Mouse (Mus musculus) heart, embryonic 11.5 days (tissue): ENCODE data around the gene Cst11. TPM values are rescaled to one million over a fixed set of nuclear protein-coding genes. Genes with fewer than 3 reads are reported as not detected.

Experiments used
- ATAC-seq: fragments of 200-750 bp; cut with Nextera tagmentation; replicated peaks from 2 replicates; pipeline ENCODE4 v1.8.0; 2017; ENCODE audit warnings: moderate library complexity; ENCODE audit not compliant: insufficient number of reproducible peaks, low FRiP score, low TSS enrichment
- H3K27ac ChIP-seq: fragments of 300-500 bp; sonication (generic); 2 replicates; pipeline ENCODE4 v1.5.1; 2014; ENCODE audit warnings: mild to moderate bottlenecking, low read depth, low read length
- H3K27me3 ChIP-seq: fragments of 300-500 bp; sonication (generic); 2 replicates; pipeline ENCODE4 v1.6.1; 2014; ENCODE audit warnings: mild to moderate bottlenecking, low read length, mixed read lengths; ENCODE audit not compliant: control insufficient read depth, insufficient read depth
- H3K36me3 ChIP-seq: fragments of 300-500 bp; sonication (generic); 2 replicates; pipeline ENCODE4 v1.6.1; 2014; ENCODE audit warnings: mild to moderate bottlenecking, low read length, moderate library complexity, mixed read lengths; ENCODE audit not compliant: control insufficient read depth, insufficient read depth
- H3K4me1 ChIP-seq: fragments of 300-500 bp; sonication (generic); 2 replicates; pipeline ENCODE4 v1.6.1; 2014; ENCODE audit warnings: low read length; ENCODE audit not compliant: control insufficient read depth, insufficient read depth
- H3K4me2 ChIP-seq: fragments of 300-500 bp; sonication (generic); 2 replicates; pipeline ENCODE4 v1.6.1; 2014; ENCODE audit warnings: mild to moderate bottlenecking, moderate library complexity
- H3K4me3 ChIP-seq: fragments of 300-500 bp; sonication (generic); 2 replicates; pipeline ENCODE4 v1.5.1; 2014; ENCODE audit warnings: low read depth, low read length
- H3K9ac ChIP-seq: fragments of 300-500 bp; sonication (generic); 2 replicates; pipeline ENCODE4 v1.6.1; 2014; ENCODE audit warnings: mild to moderate bottlenecking, low read depth, low read length, moderate library complexity
- H3K9me3 ChIP-seq: fragments of 300-500 bp; sonication (generic); replicated peaks from 2 replicates; pipeline ENCODE4 v1.6.1; 2016; ENCODE audit warnings: low read length; ENCODE audit not compliant: control insufficient read depth
- WGBS: fragments of 180-500 bp; shearing (Covaris S2); extraction: QIAGEN DNeasy Blood & Tissue Kit; methylation state at CpG from one replicate; pipeline ENCODE4 v1.1.7; 2014; ENCODE audit not compliant: insufficient replicate concordance; 5-methylcytosine and 5-hydroxymethylcytosine counted together
- polyA plus RNA-seq: library from polyadenylated mRNA; unstranded; fragments of >200 nt; fragmentation: Nextera tagmentation; extraction: Ambion mirVana; gene quantifications from 2 replicates; pipeline ENCODE4 v1.2.1, GENCODE M21; 2014

Cst11 gene
- polyA plus RNA-seq, 1 experiment from 2014 or later = not detected

DNA sequence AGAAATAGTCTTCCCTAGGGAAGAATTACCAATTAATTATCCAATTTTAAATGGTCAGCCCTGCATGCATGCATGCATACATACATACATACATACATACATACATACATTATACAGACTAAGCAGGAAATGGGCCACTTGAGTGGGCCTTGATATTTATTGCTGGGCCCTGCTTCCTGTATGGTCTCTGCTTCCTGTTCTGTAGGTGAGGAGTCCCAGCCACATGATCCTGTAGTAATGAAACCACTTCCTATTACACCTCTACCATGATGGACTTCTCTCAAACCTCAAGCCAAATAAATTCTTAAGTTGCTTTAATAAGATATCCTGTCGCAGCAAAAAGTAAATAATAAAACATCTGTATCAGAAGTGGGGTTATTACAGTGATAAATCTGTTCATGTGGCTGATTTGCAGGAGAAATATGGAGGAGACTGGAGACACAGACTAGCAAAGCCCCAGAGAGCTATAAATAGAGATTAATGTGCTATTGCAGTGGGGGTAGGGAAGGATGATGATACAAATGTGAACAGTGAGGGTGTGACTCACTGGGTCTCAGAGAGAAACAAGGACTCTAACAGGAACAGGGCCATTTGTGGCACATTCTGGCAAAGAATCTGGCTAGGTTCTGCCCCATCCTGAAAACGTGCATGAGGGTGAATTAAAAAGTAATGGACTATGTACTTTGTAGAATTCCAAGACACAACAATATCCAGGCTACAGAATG, 51.9 kb downstream of the Cst11 start:
- Histone ChIP-seq H3K36me3 (no peaks in the 10 kb centered on the region), H3K4me3 (no peak overlapping the region), H3K9me3 (no peaks in the 10 kb centered on the region), H3K9ac (no peak overlapping the region), H3K27ac (no peak overlapping the region), H3K27me3 (no peaks in the 10 kb centered on the region), H3K4me1 (0 out of 2 replicates have a peak, but pooled peaks cover 6% of the 10 kb centered on the region), H3K4me2 (no peak overlapping the region)
- WGBS = 69% methylated on average over 2 of the region's 2 CpGs
- no peak for ATAC-seq

Other genes starting within 250 kb of the Cst11 start
- 71.3 and 71.6 TPM in 2 replicates for gene Nxt1, start 98.9 kb downstream of the Cst11 start, polyA plus RNA-seq
- 14.7 and 16.2 TPM in 2 replicates for gene Gzf1, start 90.5 kb downstream of the Cst11 start, polyA plus RNA-seq
- gene Napb, start 39.0 kb downstream of the Cst11 start, polyA plus RNA-seq = 2.2 and 2.4 TPM in 2 replicates
- not detected in 2 replicates for gene Cstl1, start 21.1 kb downstream of the Cst11 start, polyA plus RNA-seq
- gene 8030411F24Rik, start 10.5 kb upstream of the Cst11 start, polyA plus RNA-seq = not detected in 2 replicates
- not detected in 2 replicates for gene Cst12, start 17.9 kb upstream of the Cst11 start, polyA plus RNA-seq
- not detected in 2 replicates for gene Cst8, start 27.3 kb upstream of the Cst11 start, polyA plus RNA-seq
- not detected in 2 replicates for gene Cst13, start 48.6 kb upstream of the Cst11 start, polyA plus RNA-seq
- 1.9 and 2.3 TPM in 2 replicates for gene Cst9, start 63.6 kb upstream of the Cst11 start, polyA plus RNA-seq
- not detected in 2 replicates for gene 9230104L09Rik, start 93.5 kb upstream of the Cst11 start, polyA plus RNA-seq
- gene Cst3, start 104.2 kb upstream of the Cst11 start, polyA plus RNA-seq = 812 and 876 TPM in 2 replicates
- not detected in 2 replicates for gene Gm1330, start 231.8 kb upstream of the Cst11 start, polyA plus RNA-seq
- not detected in 2 replicates for gene Gm10750, start 245.7 kb upstream of the Cst11 start, polyA plus RNA-seq